8 mouse cellular contexts compared by ENCODE assay signal in genomic region chr16:22119524-22119923, GRCm38 (mm10). TPM values are rescaled to one million over a fixed set of nuclear protein-coding genes. Genes with fewer than 3 reads are reported as not detected.
A peak's percentile ranks its signal among the peaks of the same experiment; 100 is the strongest.
DNase-seq lines count a peak whose midpoint lies in the region; ATAC-seq and TF ChIP-seq lines count a peak whose summit lies in the region.
"Had no signal": no experiment of that assay in that cellular context is flagged by ENCODE, and none has a peak within 500 bp of the region (broad histone marks: within the 10 kb centered on the region; RNA-seq: fewer than 3 reads in every experiment).

No protein-coding gene starts in this region.

- no peak for DNase-seq in lung, postnatal 0 days (ENCODE audit: low spot score)
- peak; percentile 18 for DNase-seq in induced T-regulatory cell, adult 2 months (ENCODE audit: low read depth)
- DNase-seq in right cerebral cortex, postnatal 14 days, result peak; percentile 29

- no peak for TF ChIP-seq CTCF in lung, postnatal 0 days (IDR thresholded peaks at IDR 0.05)

- no peaks in the 10 kb centered on the region for H3K4me1 ChIP-seq in lung, embryonic 16.5 days (replicated peaks; ENCODE audit: control insufficient read depth, insufficient read depth, low read length)
- H3K4me1 ChIP-seq in lung, postnatal 0 days (ENCODE audit: insufficient read depth, low read depth, low read length), result no peaks in the 10 kb centered on the region
- no peaks in the 10 kb centered on the region for H3K4me1 ChIP-seq in brown adipose tissue, adult 24 weeks (ENCODE audit: control insufficient read depth, insufficient read depth, insufficient read length, low read length)
- no peaks in the 10 kb centered on the region for H3K4me1 ChIP-seq in forebrain, embryonic 13.5 days
- 0 out of 2 replicates have a peak, but pooled peaks cover 2% of the 10 kb centered on the region for H3K4me1 ChIP-seq in midbrain, embryonic 16.5 days (ENCODE audit: control insufficient read depth, insufficient read depth, low read length)
- H3K4me1 ChIP-seq: midbrain, embryonic 13.5 days had no signal

- TF ChIP-seq EP300 in lung, postnatal 0 days (IDR thresholded peaks at IDR 0.05), result no peak

- H3K36me3 ChIP-seq in lung, embryonic 16.5 days (ENCODE audit: control insufficient read depth, insufficient read depth, low read length), result no peaks in the 10 kb centered on the region
- no peaks in the 10 kb centered on the region for H3K36me3 ChIP-seq in lung, postnatal 0 days (ENCODE audit: insufficient read depth, low read length)
- peaks cover 15% of the 10 kb centered on the region for H3K36me3 ChIP-seq in forebrain, embryonic 13.5 days (ENCODE audit: poor library complexity, severe bottlenecking)
- H3K36me3 ChIP-seq in midbrain, embryonic 16.5 days (ENCODE audit: control insufficient read depth, insufficient read depth, low read length), result no peaks in the 10 kb centered on the region

- no peaks in the 10 kb centered on the region for H3K27me3 ChIP-seq in lung, embryonic 16.5 days (ENCODE audit: control insufficient read depth, insufficient read depth, low read depth, low read length)
- H3K27me3 ChIP-seq in lung, postnatal 0 days (replicated peaks; ENCODE audit: insufficient read depth, low read length), result no peaks in the 10 kb centered on the region
- H3K27me3 ChIP-seq in forebrain, embryonic 13.5 days, result no peaks in the 10 kb centered on the region
- H3K27me3 ChIP-seq in midbrain, embryonic 16.5 days (ENCODE audit: control insufficient read depth, insufficient read depth, low read depth, low read length), result no peaks in the 10 kb centered on the region
- H3K27me3 ChIP-seq: midbrain, embryonic 13.5 days had no signal

- no peak overlapping the region for H3K9ac ChIP-seq in lung, embryonic 16.5 days (ENCODE audit: low read length)
- H3K9ac ChIP-seq in lung, postnatal 0 days (replicated peaks; ENCODE audit: low read depth), result no peak overlapping the region
- no peak overlapping the region for H3K9ac ChIP-seq in forebrain, embryonic 13.5 days
- no peak overlapping the region for H3K9ac ChIP-seq in midbrain, embryonic 16.5 days (ENCODE audit: low read depth, low read length)
- H3K9ac ChIP-seq: midbrain, embryonic 13.5 days had no signal

- no peaks in the 10 kb centered on the region for H3K9me3 ChIP-seq in lung, embryonic 16.5 days (ENCODE audit: control insufficient read depth, low read length)
- H3K9me3 ChIP-seq in lung, postnatal 0 days (ENCODE audit: low read length), result no peaks in the 10 kb centered on the region
- H3K9me3 ChIP-seq in forebrain, embryonic 13.5 days (replicated peaks), result no peaks in the 10 kb centered on the region
- H3K9me3 ChIP-seq in midbrain, embryonic 16.5 days (replicated peaks; ENCODE audit: control insufficient read depth, low read length, poor library complexity, severe bottlenecking), result no peaks in the 10 kb centered on the region
- H3K9me3 ChIP-seq: midbrain, embryonic 13.5 days had no signal

- ATAC-seq in lung, embryonic 16.5 days (ENCODE audit: low read depth), result 0 out of 2 replicates have a peak, but pooled peaks have one; percentile 15
- ATAC-seq in lung, postnatal 0 days, result no peak
- no peak for ATAC-seq in forebrain, embryonic 13.5 days
- ATAC-seq in midbrain, embryonic 16.5 days, result no peak
- ATAC-seq: midbrain, embryonic 13.5 days had no signal

- no peak overlapping the region for H3K4me3 ChIP-seq in lung, embryonic 16.5 days (ENCODE audit: low read length)
- H3K4me3 ChIP-seq in lung, postnatal 0 days (ENCODE audit: low read depth, low read length), result no peak overlapping the region
- H3K4me3 ChIP-seq in brown adipose tissue, adult 24 weeks (ENCODE audit: insufficient read depth, low read depth, low read length), result 0 out of 2 replicates have a peak overlapping the region, but pooled peaks have one; percentile 13
- no peak overlapping the region for H3K4me3 ChIP-seq in forebrain, embryonic 13.5 days
- no peak overlapping the region for H3K4me3 ChIP-seq in midbrain, embryonic 16.5 days (ENCODE audit: low read depth, low read length)
- H3K4me3 ChIP-seq: midbrain, embryonic 13.5 days had no signal

- H3K4me2 ChIP-seq in lung, embryonic 16.5 days (ENCODE audit: low read depth, low read length), result no peak overlapping the region
- no peak overlapping the region for H3K4me2 ChIP-seq in lung, postnatal 0 days (replicated peaks; ENCODE audit: low read depth, low read length)
- H3K4me2 ChIP-seq in forebrain, embryonic 13.5 days, result no peak overlapping the region
- no peak overlapping the region for H3K4me2 ChIP-seq in midbrain, embryonic 16.5 days (ENCODE audit: low read length)
- H3K4me2 ChIP-seq: midbrain, embryonic 13.5 days had no signal

- 73% methylated on average over 15 of the region's 15 CpGs for WGBS in lung, embryonic 16.5 days
- 91% methylated on average over 15 of the region's 15 CpGs for WGBS in lung, postnatal 0 days
- 94% methylated on average over 15 of the region's 15 CpGs for WGBS in forebrain, embryonic 13.5 days
- WGBS in midbrain, embryonic 16.5 days, result 93% methylated on average over 15 of the region's 15 CpGs

- no peak overlapping the region for H3K27ac ChIP-seq in lung, embryonic 16.5 days (ENCODE audit: low read length)
- H3K27ac ChIP-seq in lung, postnatal 0 days (ENCODE audit: low read length), result no peak overlapping the region
- H3K27ac ChIP-seq in brown adipose tissue, adult 24 weeks (replicated peaks; ENCODE audit: low read depth, low read length), result peak overlapping the region; percentile 49
- no peak overlapping the region for H3K27ac ChIP-seq in forebrain, embryonic 13.5 days
- no peak overlapping the region for H3K27ac ChIP-seq in midbrain, embryonic 16.5 days (ENCODE audit: low read length)
- H3K27ac ChIP-seq: midbrain, embryonic 13.5 days had no signal

RNA-seq across cellular contexts. Expression of gene Igf2bp2, which starts 43.6 kb away (rescaled TPM):
- 42.4 and 49.4 TPM in 2 replicates for polyA plus RNA-seq in lung, embryonic 16.5 days (2015; fragmentation: Nextera tagmentation; extraction: Ambion mirVana)
- polyA plus RNA-seq in lung, postnatal 0 days (2015; fragmentation: Nextera tagmentation; extraction: Ambion mirVana), result 22.2 and 24.1 TPM in 2 replicates
- polyA plus RNA-seq in brown adipose tissue, adult 24 weeks (2012; ENCODE audit: insufficient read depth, insufficient read length, missing spikeins), result 1.9 and 3.5 TPM in 2 replicates
- 52.7 and 55.3 TPM in 2 replicates for polyA plus RNA-seq in forebrain, embryonic 13.5 days (2015; fragmentation: Nextera tagmentation; extraction: Ambion mirVana)
- 9.7 and 13.0 TPM in 2 replicates for polyA plus RNA-seq in midbrain, embryonic 16.5 days (2015; fragmentation: Nextera tagmentation; extraction: Ambion mirVana)
